Mouse (Mus musculus): ENCODE data around the gene Chst2.

The Chst2 gene

GRCm38 (mm10) chr9:95406571-95407561, at the start of gene Chst2:
Chst2 (minus strand) TSS chr9:95406722.
- peak; percentile 89 for DNase-seq (ENCODE audit: extremely low spot score, low spot score)

- no peak for DNase-seq (ENCODE audit: extremely low spot score, low spot score)
Observed at GRCm38 (mm10) chr9:95451931-95452330, 45.4 kb upstream of the Chst2 start.

GRCm38 (mm10) chr9:95450586-95450985, 44.1 kb upstream of the Chst2 start:
- no peak for DNase-seq (ENCODE audit: extremely low spot score, low spot score)

- peak; percentile 54 for DNase-seq (ENCODE audit: extremely low spot score, low spot score)
Observed at GRCm38 (mm10) chr9:95442321-95442731, 35.8 kb upstream of the Chst2 start.

- DNase-seq (ENCODE audit: extremely low spot score, low spot score) = no peak
Observed at GRCm38 (mm10) chr9:95437883-95438282, 31.4 kb upstream of the Chst2 start.

GRCm38 (mm10) chr9:95436294-95436613, 29.7 kb upstream of the Chst2 start:
- DNase-seq (ENCODE audit: extremely low spot score, low spot score) = no peak

GRCm38 (mm10) chr9:95435506-95436293, 29.2 kb upstream of the Chst2 start:
- DNase-seq (ENCODE audit: extremely low spot score, low spot score) = no peak

GRCm38 (mm10) chr9:95428277-95428676, 21.8 kb upstream of the Chst2 start:
- no peak for DNase-seq (ENCODE audit: extremely low spot score, low spot score)

GRCm38 (mm10) chr9:95413911-95414310, 7.4 kb upstream of the Chst2 start:
- DNase-seq (ENCODE audit: extremely low spot score, low spot score) = no peak

- DNase-seq (ENCODE audit: extremely low spot score, low spot score) = no peak
Observed at GRCm38 (mm10) chr9:95412047-95412446, 5.5 kb upstream of the Chst2 start.

- DNase-seq (ENCODE audit: extremely low spot score, low spot score) = no peak
Observed at GRCm38 (mm10) chr9:95407586-95408220, 1.2 kb upstream of the Chst2 start.

GRCm38 (mm10) chr9:95405946-95406570, 464 bp downstream of the Chst2 start:
- DNase-seq (ENCODE audit: extremely low spot score, low spot score) = peak; percentile 80

- no peak for DNase-seq (ENCODE audit: extremely low spot score, low spot score)
Observed at GRCm38 (mm10) chr9:95405511-95405945, 994 bp downstream of the Chst2 start.

- DNase-seq (ENCODE audit: extremely low spot score, low spot score) = no peak
Observed at GRCm38 (mm10) chr9:95404811-95405465, 1.6 kb downstream of the Chst2 start.

- DNase-seq (ENCODE audit: extremely low spot score, low spot score) = no peak
Observed at GRCm38 (mm10) chr9:95401686-95402085, 4.8 kb downstream of the Chst2 start.

- no peak for DNase-seq (ENCODE audit: extremely low spot score, low spot score)
Observed at GRCm38 (mm10) chr9:95392011-95392410, 14.5 kb downstream of the Chst2 start.

- no peak for DNase-seq (ENCODE audit: extremely low spot score, low spot score)
Observed at GRCm38 (mm10) chr9:95389956-95390355, 16.6 kb downstream of the Chst2 start.

- DNase-seq (ENCODE audit: extremely low spot score, low spot score) = no peak
Observed at GRCm38 (mm10) chr9:95387881-95388380, 18.6 kb downstream of the Chst2 start.

GRCm38 (mm10) chr9:95375966-95376365, 30.6 kb downstream of the Chst2 start:
- DNase-seq (ENCODE audit: extremely low spot score, low spot score) = no peak

GRCm38 (mm10) chr9:95375336-95375735, 31.2 kb downstream of the Chst2 start:
- DNase-seq (ENCODE audit: extremely low spot score, low spot score) = no peak

- DNase-seq (ENCODE audit: extremely low spot score, low spot score) = no peak
Observed at GRCm38 (mm10) chr9:95373741-95374140, 32.8 kb downstream of the Chst2 start.

Measured in neural tube, embryonic 10.5 days (tissue).